Mouse (Mus musculus): ENCODE results near the gene Klk1b9. TPM values are rescaled to one million over a fixed set of nuclear protein-coding genes. Genes with fewer than 3 reads are reported as not detected.

The Klk1b9 gene
- polyA plus RNA-seq, 1 experiment from 2014 or later = not detected

- no peaks in the 10 kb centered on the region for H3K36me3 ChIP-seq (ENCODE audit: control insufficient read depth, insufficient read depth, low read length)
- no peak overlapping the region for H3K4me2 ChIP-seq (ENCODE audit: low read depth, low read length)
- no peaks in the 10 kb centered on the region for H3K9me3 ChIP-seq (replicated peaks; ENCODE audit: control insufficient read depth, low read length)
- no peak for ATAC-seq (ENCODE audit: insufficient read depth, low FRiP score)
- H3K4me1 ChIP-seq (ENCODE audit: control insufficient read depth, insufficient read depth, low read length) = no peaks in the 10 kb centered on the region
- no peaks in the 10 kb centered on the region for H3K27me3 ChIP-seq (ENCODE audit: control insufficient read depth, insufficient read depth, low read length)
- no peak overlapping the region for H3K4me3 ChIP-seq (replicated peaks; ENCODE audit: low read length)
- no peak overlapping the region for H3K27ac ChIP-seq (ENCODE audit: low read length)
- H3K9ac ChIP-seq (ENCODE audit: low read length) = no peak overlapping the region
- WGBS = 90% methylated on average over 5 of the region's 5 CpGs
Measured at GRCm38 (mm10) chr7:44015071-44015470, 39.2 kb downstream of the Klk1b9 start.

Other genes with a start within 250 kb of the Klk1b9 start
- gene Klk12, start 207.2 kb upstream of the Klk1b9 start, polyA plus RNA-seq (2015; fragmentation: Nextera tagmentation; extraction: Ambion mirVana) = 7.3 and 16.2 TPM in 2 replicates
- 25.3 and 37.4 TPM in 2 replicates for gene Klk11, start 201.5 kb upstream of the Klk1b9 start, polyA plus RNA-seq (2015; fragmentation: Nextera tagmentation; extraction: Ambion mirVana)
- 42.4 and 129 TPM in 2 replicates for gene Klk10, start 195.0 kb upstream of the Klk1b9 start, polyA plus RNA-seq (2015; fragmentation: Nextera tagmentation; extraction: Ambion mirVana)
- gene Klk9, start 184.2 kb upstream of the Klk1b9 start, polyA plus RNA-seq (2015; fragmentation: Nextera tagmentation; extraction: Ambion mirVana) = 2.7 and 5.3 TPM in 2 replicates
- gene Klk8, start 178.5 kb upstream of the Klk1b9 start, polyA plus RNA-seq (2015; fragmentation: Nextera tagmentation; extraction: Ambion mirVana) = 31.0 and 55.1 TPM in 2 replicates
- 0.22 and 0.66 TPM in 2 replicates for gene Klk7, start 164.8 kb upstream of the Klk1b9 start, polyA plus RNA-seq (2015; fragmentation: Nextera tagmentation; extraction: Ambion mirVana)
- gene Klk6, start 151.6 kb upstream of the Klk1b9 start, polyA plus RNA-seq (2015; fragmentation: Nextera tagmentation; extraction: Ambion mirVana) = 0.30 and 0.42 TPM in 2 replicates
- 0.10 TPM in 1 of 2 replicates, not detected in the other for gene Klk5, start 134.1 kb upstream of the Klk1b9 start, polyA plus RNA-seq (2015; fragmentation: Nextera tagmentation; extraction: Ambion mirVana)
- gene Klk4, start 94.9 kb upstream of the Klk1b9 start, polyA plus RNA-seq (2015; fragmentation: Nextera tagmentation; extraction: Ambion mirVana) = 0.18 TPM in 1 of 2 replicates, not detected in the other
- not detected in 2 replicates for gene Klk15, start 42.3 kb upstream of the Klk1b9 start, polyA plus RNA-seq (2015; fragmentation: Nextera tagmentation; extraction: Ambion mirVana)
- 1.3 and 1.5 TPM in 2 replicates for gene Klk1b8, start 25.4 kb upstream of the Klk1b9 start, polyA plus RNA-seq (2015; fragmentation: Nextera tagmentation; extraction: Ambion mirVana)
- gene Klk1b1, start 9.3 kb upstream of the Klk1b9 start, polyA plus RNA-seq (2015; fragmentation: Nextera tagmentation; extraction: Ambion mirVana) = not detected in 2 replicates
- gene Klk1b11, start 19.8 kb downstream of the Klk1b9 start, polyA plus RNA-seq (2015; fragmentation: Nextera tagmentation; extraction: Ambion mirVana) = 0.36 TPM in 1 of 2 replicates, not detected in the other
- 0.94 TPM in 1 of 2 replicates, not detected in the other for gene Klk1b26, start 36.1 kb downstream of the Klk1b9 start, polyA plus RNA-seq (2015; fragmentation: Nextera tagmentation; extraction: Ambion mirVana)
- not detected in 2 replicates for gene Klk1b27, start 76.2 kb downstream of the Klk1b9 start, polyA plus RNA-seq (2015; fragmentation: Nextera tagmentation; extraction: Ambion mirVana)
- gene Klk1b21, start 126.3 kb downstream of the Klk1b9 start, polyA plus RNA-seq (2015; fragmentation: Nextera tagmentation; extraction: Ambion mirVana) = not detected in 2 replicates
- not detected in 2 replicates for gene Klk1b22, start 136.6 kb downstream of the Klk1b9 start, polyA plus RNA-seq (2015; fragmentation: Nextera tagmentation; extraction: Ambion mirVana)
- 0.25 TPM in 1 of 2 replicates, not detected in the other for gene Klk1b16, start 160.7 kb downstream of the Klk1b9 start, polyA plus RNA-seq (2015; fragmentation: Nextera tagmentation; extraction: Ambion mirVana)
- gene Klk1b24, start 212.2 kb downstream of the Klk1b9 start, polyA plus RNA-seq (2015; fragmentation: Nextera tagmentation; extraction: Ambion mirVana) = 0.41 TPM in 1 of 2 replicates, not detected in the other
- 0.61 TPM in 2 replicates for gene Klk1b3, start 222.1 kb downstream of the Klk1b9 start, polyA plus RNA-seq (2015; fragmentation: Nextera tagmentation; extraction: Ambion mirVana)
- 0.72 and 0.90 TPM in 2 replicates for gene Klk1b4, start 231.4 kb downstream of the Klk1b9 start, polyA plus RNA-seq (2015; fragmentation: Nextera tagmentation; extraction: Ambion mirVana)
- gene Klk1b5, start 239.9 kb downstream of the Klk1b9 start, polyA plus RNA-seq (2015; fragmentation: Nextera tagmentation; extraction: Ambion mirVana) = 0.22 and 0.25 TPM in 2 replicates
- 30.6 and 59.7 TPM in 2 replicates for gene Klk1, start 249.3 kb downstream of the Klk1b9 start, polyA plus RNA-seq (2015; fragmentation: Nextera tagmentation; extraction: Ambion mirVana)

All from stomach, embryonic 16.5 days (tissue).